Comparison of ENCODE assay signal across 6 mouse cellular contexts in the genomic region with DNA sequence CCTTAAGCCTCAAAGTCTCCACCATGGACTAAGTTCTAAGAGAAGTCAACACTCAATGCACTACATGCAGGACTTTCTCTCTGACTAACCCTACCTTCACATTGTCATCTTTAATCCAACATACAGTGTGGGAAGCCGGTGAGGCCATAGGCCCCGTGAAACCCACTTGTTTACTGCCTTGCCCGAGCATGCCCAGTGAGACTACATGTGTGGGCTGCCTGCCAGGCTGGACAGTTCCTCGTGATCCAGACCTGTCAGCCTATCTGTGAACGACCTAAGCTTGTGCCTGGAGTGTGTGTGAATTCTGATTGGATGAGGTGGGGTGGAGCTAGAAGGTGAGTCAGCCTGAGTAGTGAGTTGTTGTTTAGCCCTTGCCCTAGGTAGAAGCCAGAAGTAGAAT.
A peak's percentile ranks its signal among the peaks of the same experiment; 100 is the strongest.
DNase-seq lines count a peak whose midpoint lies in the region; ATAC-seq and TF ChIP-seq lines count a peak whose summit lies in the region.
"Not testable (repeated sequence)": the region's sequence is repeated elsewhere in the genome, so short reads cannot be mapped to it uniquely, and the experiment has no call there.

No protein-coding gene starts in this region.

- not testable (repeated sequence) for H3K27ac ChIP-seq in stomach, postnatal 0 days (replicated peaks)

- not testable (repeated sequence) for H3K9me3 ChIP-seq in stomach, postnatal 0 days (ENCODE audit: control insufficient read depth, low read length)

- TF ChIP-seq CTCF in stomach, postnatal 0 days (IDR thresholded peaks at IDR 0.05; ENCODE audit: low read depth) = not testable (repeated sequence)

- H3K27me3 ChIP-seq in stomach, postnatal 0 days (ENCODE audit: control insufficient read depth, insufficient read depth, low read length) = not testable (repeated sequence)

- not testable (repeated sequence) for H3K4me1 ChIP-seq in stomach, postnatal 0 days (replicated peaks; ENCODE audit: control insufficient read depth, insufficient read depth)

- H3K4me3 ChIP-seq in stomach, postnatal 0 days (ENCODE audit: low read depth, low read length) = not testable (repeated sequence)

- not testable (repeated sequence) for ATAC-seq in stomach, postnatal 0 days (ENCODE audit: low FRiP score, low TSS enrichment)

- H3K4me2 ChIP-seq in stomach, postnatal 0 days (replicated peaks; ENCODE audit: low read depth) = not testable (repeated sequence)

- 54% methylated on average over 5 of the region's 5 CpGs for WGBS in stomach, postnatal 0 days

- H3K36me3 ChIP-seq in stomach, postnatal 0 days (ENCODE audit: control insufficient read depth, insufficient read depth, low read length) = not testable (repeated sequence)

- H3K9ac ChIP-seq in stomach, postnatal 0 days (ENCODE audit: low read length) = not testable (repeated sequence)

- not testable (repeated sequence) for TF ChIP-seq EP300 in stomach, postnatal 0 days (optimal IDR thresholded peaks at IDR 0.05)

- DNase-seq in ES-CJ7 (ENCODE audit: low read depth, low spot score) (peak; percentile 20), R1 (ENCODE audit: low read depth, low spot score) (peak; percentile 10)
- peak; percentile 8 for DNase-seq in heart, postnatal 4 days
- peak; percentile 13 for DNase-seq in stomach, postnatal 0 days (ENCODE audit: low spot score)
- peak; percentile 54 for DNase-seq in testis, postnatal 14 days (ENCODE audit: low spot score)
- peak; percentile 20 for DNase-seq in urinary bladder, adult 2 months (ENCODE audit: low spot score)
